Mouse (Mus musculus) G1E (cell line): Measurements from ENCODE around the gene Pax4.

Experiments
- CTCF ChIP-seq: IDR thresholded peaks from 2 replicates; pipeline ENCODE4 v1.5.1; 2012; ENCODE audit warnings: low read depth, low read length, inconsistent platforms, mixed read lengths
- GATA1 ChIP-seq: IDR thresholded peaks from 2 replicates; pipeline ENCODE4 v1.6.1; 2012; ENCODE audit warnings: borderline replicate concordance, low read length, inconsistent platforms, mixed read lengths

DNA sequence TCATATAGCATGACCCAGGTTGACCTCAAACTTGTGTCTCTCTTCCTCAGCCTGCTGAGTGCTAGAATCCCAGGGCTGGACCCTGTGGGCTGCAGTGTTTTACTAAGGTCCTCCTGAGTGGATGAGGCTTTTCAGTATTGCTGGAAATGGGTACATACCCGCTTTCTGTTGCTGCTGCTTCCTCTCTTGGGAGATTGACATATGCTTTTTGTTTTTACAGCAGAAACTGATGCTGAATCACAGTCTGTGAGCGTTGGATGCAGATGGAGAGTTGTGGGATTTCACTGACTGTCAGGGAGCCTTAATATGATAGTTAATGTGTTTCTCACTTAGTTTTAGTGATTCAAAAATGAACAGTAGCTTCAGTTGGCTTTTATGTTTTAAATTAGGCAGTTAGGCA is 37.3 kb upstream of the Pax4 start:
- no peak for TF ChIP-seq CTCF
- TF ChIP-seq GATA1: no peak
